Mouse (Mus musculus): ENCODE results near the gene Adamtsl3.

Gene Adamtsl3

DNA sequence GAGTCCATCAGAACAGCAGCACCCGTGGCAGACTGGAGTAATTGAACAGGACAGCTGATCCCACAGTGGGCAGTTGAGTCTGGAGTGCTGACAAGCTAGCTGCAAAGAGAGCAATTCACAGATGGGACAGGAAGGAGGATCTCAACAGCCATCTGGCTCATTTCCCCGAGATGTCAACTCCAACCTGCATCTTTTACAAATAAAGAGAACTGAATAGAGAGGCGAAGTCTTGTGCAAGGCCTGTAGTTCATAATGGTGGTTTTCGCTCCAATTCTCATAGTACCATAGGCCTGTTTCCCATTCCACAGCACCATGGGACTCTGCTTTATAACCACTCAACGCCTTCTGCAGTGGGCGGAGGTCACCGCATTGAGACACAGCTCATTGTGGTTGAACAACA lies 195.9 kb downstream of the Adamtsl3 start:
- DNase-seq = no peak

DNA sequence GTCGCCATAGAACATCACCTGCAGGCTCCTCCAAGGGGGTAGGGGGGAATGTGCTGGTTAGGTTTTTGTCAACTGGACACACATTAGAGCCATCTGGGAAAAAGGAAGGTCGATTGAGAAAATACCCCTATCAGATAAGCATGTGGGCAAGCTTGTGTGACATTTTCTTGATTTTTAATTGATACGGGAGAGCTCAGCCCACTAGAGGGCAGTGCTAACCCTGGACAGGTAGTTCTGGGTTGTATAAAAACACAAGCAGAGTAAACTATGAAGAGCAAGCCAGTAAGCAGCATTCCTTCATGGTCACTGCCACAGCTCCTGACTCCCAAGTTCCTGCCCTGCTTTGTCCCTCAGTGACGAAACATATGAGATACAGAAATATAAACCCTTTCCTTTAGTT lies 197.7 kb downstream of the Adamtsl3 start:
- no peak for DNase-seq

DNA sequence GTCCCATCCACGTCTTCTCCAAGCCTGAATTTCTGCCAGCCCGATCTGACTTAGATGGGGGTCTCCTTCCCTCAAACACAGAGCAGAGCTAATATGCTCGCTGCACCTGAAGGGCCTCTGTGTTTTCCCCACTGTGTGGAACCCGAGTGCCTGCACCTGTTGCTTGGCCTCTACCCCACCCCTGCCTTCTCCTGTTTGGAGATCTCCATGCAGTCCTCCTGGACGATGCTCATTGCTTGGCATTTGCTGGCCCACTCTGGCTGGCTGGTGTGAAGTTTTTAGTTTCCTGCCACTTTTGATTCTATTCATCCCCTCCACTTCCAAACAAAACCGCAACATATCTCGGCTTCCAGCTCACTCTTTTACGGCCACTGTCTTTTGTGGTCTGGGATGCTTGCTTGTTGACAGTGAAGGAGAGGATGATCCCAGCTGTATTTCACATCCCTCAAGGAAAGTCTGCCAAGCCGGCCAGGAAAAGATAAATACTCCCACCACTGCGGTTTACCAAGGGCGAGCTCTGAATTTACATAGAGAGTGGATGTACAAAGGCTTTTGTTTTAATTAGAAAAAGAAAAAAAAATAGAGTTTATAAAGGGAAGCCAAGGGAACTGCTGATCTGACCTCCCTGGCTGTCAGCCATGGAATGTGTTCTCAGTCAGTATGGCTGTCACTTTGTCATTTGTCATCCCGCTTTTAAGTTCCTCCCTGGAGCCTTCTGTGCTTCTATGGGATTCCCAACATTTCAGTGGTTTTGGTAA lies 198.4 kb downstream of the Adamtsl3 start:
- peak; percentile 10 for DNase-seq

DNA sequence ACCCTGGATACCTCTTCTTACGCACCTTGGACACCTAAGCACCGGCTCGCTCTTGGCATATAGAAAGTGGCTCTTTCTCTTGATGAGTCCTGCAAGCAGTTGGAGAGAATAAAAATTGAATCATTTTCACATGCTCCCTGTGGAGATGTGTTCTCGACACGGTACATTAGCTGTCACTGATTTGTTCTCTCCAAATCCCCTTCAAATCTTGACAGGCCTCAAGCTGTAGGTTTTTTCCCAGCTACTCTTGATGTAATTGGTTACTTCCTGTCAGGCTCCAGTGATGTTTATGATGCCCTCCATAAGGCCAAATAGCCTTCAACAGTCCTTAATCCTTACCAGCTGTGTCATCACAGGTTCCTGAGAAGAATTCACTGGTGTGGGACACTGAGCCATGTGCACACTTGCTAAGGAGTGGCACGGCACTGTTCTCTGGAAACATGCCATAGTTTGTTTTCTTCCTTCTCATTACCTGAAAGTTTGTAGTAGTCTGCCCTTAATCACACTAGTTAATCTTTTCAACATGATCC lies 209.0 kb downstream of the Adamtsl3 start:
- no peak for DNase-seq

DNA sequence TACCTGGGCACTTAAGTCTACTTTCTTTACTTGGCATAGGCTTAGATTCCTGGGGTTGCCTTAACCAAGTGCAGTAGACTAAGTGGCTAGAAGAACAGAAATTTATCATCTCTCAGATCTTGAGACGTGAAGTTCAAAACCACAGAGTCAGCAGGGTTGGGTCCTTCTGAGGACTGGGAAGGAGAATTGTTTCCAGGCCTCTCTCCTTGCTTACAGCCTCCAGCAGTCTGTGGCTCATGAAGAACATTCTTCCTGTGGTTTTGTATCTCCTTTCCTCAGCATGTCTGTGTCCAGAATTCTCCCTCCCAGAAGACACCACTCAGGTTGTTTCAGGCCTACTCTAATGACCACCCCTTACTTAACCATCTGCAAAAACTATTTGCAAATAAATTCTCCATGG lies 216.5 kb downstream of the Adamtsl3 start:
- DNase-seq = no peak

DNA sequence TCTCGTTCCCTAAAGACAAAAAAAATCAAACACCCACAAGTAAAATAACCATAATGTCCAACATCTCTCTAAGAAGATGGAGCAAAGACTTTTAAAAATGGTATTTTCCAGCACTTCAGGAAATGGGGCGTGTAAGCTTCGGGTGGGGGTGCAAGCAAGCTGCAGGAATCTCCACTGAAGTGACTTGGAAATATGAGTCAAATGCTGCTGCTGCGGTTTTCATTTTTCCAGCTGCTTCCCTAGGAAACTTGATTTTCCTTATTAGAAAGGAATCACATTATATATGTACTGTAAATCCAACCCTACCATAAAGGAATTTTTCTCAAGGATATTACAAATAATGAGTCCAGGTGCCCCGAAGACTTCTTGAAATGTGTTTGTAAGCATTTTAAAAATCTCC lies 220.3 kb downstream of the Adamtsl3 start:
- DNase-seq = no peak

DNA sequence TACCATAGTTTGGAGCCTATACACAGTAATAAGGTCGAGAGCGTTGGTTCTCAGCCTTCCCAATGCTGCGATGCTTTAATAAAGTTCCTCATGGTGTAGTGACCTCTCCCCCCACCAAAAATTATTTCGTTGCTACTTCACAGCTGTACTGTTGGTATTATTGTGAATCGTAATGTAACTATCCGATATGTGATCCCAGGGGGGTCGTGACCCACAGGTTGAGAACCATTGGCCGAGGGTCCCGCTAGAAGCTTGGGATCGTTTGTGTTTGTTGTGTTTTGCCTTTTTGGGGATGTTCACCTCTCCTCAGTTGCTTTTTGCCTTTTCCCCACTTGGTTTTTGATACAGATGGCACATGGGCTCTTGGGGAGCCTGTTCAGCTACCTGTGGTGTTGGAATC lies 220.9 kb downstream of the Adamtsl3 start:
- no peak for DNase-seq

DNA sequence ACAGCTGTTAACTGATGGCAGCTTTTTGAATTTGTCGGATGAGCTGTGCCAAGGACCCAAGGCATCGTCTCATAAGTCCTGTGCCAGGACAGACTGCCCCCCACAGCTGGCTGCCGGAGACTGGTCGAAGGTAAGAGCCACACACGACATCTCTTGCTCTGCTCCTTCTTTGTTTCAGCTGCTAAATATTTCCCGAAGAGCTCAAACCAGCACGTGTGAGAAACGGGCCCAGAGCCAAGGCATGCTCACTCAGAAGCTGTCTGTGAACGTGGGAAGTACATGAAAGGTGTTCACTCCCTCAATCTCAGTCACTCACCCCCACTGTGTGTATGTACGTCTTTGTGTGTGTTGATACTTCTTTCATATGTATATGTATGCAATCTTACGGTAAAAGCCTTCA lies 221.6 kb downstream of the Adamtsl3 start:
- DNase-seq = no peak

DNA sequence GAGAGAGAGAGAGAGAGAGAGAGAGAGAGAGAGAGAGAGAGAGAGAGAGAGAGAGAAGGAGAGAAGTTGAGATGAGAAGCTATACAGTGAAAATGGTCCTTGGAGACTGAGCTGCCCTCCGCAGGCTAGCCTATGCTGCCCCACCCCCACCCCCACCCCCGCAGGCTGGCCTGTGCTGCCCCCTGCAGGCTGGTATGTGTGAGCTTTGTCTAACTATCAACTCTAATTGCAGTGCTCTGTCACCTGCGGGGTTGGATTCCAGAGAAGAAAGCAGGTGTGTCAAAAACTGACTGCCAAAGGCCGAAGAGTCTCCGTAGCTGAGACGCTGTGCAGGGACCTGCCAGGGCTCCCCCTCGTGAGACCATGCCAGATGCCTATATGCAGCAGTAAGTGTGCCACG lies 231.2 kb downstream of the Adamtsl3 start:
- DNase-seq = no peak

DNA sequence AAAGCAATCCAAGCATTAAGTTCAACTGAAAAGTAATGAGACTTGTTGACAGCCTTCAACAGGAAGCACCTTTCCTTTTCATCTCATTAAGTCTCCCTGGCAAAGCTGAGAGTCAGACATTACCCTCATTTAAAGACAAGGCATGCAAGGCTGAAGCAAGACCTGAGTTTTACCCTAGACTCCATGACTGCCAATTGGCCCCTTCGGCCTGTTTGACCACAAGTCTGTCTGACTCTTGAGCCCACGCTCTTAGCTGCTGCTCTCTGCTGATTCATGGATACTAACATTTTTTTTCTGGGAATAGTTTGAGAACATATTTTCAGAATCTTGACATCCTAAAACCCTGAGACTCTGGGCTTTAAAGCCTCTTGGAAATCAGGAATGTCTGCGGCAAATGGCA lies 232.3 kb downstream of the Adamtsl3 start:
- DNase-seq = no peak

DNA sequence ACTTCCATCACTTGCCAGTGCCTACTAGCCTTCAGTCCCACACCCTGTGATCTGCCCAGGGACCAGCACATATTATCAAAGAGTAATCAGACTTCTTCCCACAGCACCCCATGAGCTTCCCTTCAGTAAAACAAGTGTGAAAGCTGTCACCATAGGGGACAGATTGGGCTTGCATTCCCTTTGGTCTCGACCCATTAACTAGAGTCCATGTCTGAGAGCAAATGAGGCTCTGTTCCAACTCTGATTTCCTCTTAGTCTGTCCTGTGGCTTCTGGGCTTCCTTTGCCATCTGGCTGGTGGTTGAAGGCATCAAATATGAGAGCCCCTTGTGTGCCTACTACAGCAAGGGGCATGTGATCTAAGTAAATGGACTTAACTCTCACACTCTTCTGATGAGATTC lies 237.5 kb downstream of the Adamtsl3 start:
- DNase-seq = no peak

DNA sequence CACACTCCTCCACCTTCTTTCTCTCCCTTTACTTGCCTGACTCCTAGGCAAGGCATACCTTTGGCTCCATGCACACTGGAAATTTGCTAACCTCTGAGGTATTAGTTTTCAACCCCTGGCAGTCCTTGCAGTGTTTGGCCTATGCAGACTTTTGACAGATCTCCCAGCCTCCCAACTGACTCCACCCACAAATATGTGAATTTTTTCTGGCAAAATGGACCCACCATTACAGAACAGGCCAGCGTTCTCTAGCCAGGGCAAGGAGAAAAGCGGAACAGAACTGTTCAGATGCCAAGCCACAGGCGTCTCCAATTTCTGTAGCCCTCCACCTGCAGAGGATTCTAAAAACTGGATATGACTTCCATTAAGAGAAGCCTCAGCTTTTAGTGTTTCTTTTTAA lies 244.5 kb downstream of the Adamtsl3 start:
- DNase-seq = no peak

DNA sequence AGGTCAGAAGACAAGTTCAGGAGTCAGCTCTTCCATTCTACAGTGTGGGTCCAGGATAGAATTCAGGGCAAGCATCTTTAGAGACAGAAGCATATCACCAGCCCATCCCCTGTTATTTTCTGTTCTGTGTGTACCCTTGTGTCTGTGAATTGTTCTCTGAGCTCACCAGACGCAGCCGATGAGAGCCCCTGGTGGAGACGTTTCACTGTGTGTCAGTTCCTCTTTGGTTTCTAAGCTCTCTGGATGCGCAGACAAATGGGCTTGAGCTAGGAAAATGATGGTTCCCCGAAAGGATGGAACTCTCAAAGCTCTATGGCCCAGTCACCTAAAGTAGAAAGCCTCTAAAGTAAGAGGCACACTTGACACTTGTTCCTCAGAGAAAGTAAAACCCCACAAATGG lies 246.3 kb downstream of the Adamtsl3 start:
- no peak for DNase-seq

DNA sequence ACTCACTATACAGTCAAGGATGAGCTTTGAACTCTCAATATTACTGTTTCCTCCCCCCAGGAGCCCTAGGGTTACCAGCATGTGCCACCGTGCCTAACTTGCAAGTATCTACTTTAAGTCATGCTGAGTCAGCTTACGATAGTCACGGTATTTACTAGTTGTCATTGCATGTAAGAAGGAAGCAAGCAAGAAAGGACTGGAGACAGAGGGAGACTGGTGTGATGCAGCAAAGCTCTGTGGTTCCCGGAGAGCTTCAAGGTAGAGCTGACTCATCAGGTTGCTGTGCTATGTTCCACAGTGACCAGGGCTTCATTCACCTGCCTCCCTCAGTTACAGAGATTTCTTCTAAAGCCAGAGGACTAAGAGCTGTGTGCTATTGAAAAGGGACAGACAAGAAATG lies 247.0 kb downstream of the Adamtsl3 start:
- no peak for DNase-seq

DNA sequence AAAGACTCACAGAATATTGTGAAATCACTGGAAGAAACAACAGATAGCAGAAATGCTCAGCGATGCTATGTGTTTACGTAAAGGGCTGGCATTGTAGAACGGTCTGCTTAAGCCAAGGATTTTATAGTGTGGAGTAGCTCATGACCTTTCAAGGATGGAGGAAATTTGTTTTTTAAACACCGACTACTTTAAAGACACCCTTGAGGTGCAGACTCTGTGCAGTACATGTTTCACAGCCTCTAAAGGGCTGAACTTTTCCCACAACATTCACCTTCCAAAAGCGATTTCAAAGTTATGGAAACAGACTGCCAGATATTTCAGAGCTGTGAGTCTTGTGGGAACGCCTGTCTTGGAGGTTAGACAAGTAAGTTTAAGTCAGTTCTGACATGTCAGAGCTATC lies 255.4 kb downstream of the Adamtsl3 start:
- DNase-seq = no peak

DNA sequence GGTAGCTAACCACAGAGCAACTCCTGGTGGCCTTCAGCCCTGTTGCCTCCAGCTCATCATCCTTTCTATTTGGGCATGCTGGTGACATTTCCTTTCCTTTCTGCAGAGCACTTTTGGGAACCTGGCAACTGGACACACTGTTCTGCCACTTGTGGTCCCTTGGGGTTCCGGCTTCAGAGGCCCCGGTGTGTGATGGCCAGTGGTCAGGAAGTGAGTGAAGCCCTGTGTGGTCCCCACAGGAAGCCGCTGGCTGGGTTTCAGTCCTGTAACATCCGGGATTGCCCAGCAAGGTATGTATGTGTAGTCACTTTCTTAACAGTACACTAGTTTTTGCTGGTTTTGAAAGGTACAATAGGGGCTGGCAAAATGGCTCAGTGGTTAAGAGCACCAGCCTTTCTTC lies 266.5 kb downstream of the Adamtsl3 start:
- no peak for DNase-seq

DNA sequence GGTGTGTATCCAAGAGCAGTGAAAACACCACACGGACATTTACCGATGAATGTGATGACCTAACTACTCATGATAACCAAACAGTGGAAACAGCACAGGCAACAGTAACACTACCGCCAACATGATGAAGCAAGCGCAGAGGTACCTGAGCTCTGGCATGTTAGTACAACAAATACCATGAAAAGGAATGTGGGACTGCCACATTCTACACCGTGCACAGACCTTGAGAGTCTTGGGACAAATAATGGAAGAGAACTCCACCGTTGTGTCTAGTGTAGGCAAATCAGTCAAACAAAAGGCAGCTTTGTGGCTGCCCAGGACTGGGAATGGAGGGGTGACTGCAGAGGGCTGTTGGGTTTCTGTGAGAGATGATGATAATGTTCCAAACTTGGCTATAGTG lies 269.9 kb downstream of the Adamtsl3 start:
- no peak for DNase-seq

DNA sequence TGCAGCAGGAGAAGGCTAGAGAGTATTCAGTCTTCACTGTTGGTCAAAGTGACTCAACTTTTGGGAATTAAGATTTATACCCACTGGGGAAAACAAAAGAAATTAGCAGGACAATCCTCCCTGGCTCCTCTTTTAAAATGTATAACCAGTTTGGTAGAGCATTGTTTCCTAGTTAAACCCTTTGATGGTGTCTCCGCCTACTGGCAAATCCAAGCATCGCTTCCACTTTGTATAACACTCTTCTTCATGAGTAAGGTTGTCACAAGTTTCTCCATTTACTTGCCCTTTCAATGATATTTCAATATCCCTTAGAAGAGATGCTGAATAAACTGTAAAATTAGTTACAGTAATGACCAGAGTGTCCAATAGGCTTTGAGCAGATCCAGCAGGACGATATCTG lies 274.1 kb downstream of the Adamtsl3 start:
- DNase-seq = no peak

DNA sequence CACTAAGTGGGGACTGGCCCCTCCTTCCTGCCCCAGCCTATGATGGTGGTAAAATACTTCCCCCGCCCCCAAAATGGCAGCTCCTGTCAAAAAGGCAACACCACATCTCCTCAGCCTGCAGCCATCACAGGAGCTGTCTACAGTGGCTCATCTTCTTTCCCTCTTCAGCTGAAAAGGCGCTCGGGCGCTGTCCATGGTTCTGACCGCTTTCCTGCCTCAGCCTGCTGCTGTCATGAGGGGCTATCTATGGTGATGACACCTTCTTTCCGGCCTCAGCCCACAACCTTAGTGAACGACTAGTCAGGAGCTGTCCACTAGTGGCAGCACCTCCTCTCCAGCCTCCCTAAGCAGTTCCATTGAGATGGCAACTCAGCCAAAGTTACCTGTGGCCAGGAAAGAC lies 289.8 kb downstream of the Adamtsl3 start:
- DNase-seq = no peak

DNA sequence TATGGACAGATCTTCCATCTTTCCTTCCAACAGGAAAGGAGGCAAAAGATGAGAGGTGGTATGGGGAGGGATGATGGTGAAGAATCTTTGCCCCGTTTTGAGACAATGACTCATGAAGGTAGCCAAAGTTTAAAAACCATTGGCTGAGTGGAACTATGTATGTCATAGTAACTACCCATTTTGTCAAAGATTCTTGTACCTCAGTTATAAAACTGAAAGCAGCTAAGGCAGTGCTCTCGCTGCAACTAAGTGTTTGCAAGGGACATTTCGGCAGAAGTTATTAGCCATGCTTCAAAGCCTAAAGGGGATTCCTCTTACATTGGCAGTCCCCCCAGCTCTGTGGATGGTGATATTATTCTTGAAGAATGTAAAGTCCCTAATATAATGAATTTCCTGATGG lies 311.7 kb downstream of the Adamtsl3 start:
- DNase-seq = no peak

DNA sequence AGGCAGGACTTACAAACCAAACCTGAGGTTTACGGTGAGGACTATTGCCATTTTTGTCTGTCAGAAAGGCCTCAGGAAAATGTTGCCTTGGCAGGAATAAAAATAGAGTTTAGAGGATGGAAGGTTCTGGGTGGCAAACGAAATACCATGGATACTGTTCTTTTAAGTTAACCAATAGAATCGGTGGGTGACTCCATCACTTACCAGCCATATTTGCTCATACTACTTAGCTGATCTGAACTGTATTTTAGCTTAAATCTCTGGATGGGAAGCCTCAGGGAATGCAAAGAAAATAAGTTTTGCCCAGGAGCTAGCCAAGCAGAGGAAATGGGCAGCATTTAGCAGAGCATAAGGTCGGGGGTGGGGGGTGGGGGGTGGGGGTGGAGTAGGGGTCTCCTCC lies 312.4 kb downstream of the Adamtsl3 start:
- DNase-seq = no peak

DNA sequence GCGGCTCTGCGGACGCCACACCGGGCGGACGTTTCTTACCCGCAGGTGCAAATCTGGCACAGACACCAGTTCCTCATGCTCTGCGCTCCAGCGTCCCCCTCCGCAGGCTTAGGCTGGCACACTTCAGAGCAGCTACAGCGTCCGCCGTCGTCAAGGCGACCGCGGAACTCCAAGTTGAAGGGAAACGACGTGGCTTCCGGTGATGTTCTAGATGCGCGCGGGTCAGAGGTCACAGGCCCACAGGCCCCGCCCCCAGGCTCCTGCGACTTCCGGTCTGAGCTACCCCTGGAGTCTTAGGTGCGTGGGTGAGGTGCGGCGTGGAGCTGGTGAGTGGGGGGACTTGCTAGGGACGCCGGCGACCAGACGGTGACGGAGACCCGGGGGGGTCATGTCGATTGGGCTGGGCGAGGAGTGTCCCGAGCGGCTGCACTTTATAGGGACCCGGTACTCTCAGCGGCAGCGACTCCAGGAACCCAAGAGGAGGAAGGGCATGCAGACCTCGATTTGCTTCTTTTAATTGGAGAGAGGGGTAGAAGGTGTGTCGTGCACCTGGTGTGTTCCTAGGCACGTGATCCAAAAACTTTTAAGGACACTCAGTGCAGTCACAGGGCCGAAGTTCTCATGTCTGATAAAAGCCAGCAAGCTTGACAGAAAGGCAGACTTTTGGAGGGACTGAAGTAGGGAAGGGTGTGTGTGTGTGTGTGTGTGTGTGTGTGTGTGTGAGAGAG lies 313.0 kb downstream of the Adamtsl3 start, which contains the start of the genes Saxo2 and Efl1:
TSS of gene Saxo2 (minus strand) at position 176 of the 728 bp plus-strand sequence.
TSS of gene Efl1 (plus strand) at position 262 of the 728 bp plus-strand sequence.
- peak; percentile 95 for DNase-seq

DNA sequence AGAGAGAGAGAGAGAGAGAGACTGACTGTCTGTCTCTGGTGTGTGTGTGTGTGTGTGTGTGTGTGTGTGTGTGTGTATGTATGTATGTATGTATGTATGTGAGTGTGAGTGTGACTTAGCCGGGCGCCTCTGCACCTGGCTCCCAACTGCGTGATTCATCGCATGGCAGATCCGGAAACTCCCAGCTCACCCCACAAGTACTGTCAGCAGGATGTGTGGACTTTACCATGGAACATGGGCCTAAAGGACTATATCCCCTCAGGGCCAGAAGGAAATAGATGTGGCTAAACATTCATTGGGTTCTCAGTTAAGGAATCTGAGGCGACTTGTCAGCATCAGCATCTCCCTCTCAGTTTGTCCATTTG lies 313.6 kb downstream of the Adamtsl3 start:
- DNase-seq = no peak
